Mouse (Mus musculus) c-Kit-positive CD71-negative TER-119-negative erythroid progenitor cells, embryonic 14.5 days (primary cell): ENCODE measurements around the gene Clec3a.
A peak's percentile ranks its signal among the peaks of the same experiment; 100 is the strongest.

ENCODE experiments used
- DNase-seq: peaks from one replicate; pipeline ENCODE4 v3.0.0-alpha.2; 2013; ENCODE audit warnings: low read depth

Gene Clec3a

DNA sequence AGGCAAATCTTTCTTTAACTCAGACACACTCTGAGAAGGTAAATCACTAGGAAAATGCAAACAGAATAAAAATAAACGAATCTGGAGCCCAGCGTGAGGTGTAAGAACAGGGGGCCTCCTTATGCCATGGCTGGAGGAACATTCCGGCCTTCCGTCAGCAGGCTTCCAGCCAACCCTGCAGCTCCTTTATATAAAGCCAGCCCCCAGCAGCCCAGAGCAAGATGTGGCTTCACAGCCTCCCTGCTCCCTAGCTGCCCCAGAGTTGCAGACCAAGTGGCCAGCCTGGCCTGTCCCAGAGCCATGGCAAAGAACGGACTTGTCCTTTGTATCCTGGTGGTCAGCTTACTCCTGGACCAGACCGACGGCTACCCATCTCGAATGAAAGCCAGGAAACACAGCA is at the start of gene Clec3a:
TSS of gene Clec3a (plus strand) at position 301 of the 400 bp plus-strand sequence.
- DNase-seq: no peak

GRCm38 (mm10) chr8:114369038-114369976 is 48.6 kb upstream of the Clec3a start:
- DNase-seq: peak; percentile 51

- no peak for DNase-seq
Observed at GRCm38 (mm10) chr8:114374390-114374789, 43.5 kb upstream of the Clec3a start.

DNA sequence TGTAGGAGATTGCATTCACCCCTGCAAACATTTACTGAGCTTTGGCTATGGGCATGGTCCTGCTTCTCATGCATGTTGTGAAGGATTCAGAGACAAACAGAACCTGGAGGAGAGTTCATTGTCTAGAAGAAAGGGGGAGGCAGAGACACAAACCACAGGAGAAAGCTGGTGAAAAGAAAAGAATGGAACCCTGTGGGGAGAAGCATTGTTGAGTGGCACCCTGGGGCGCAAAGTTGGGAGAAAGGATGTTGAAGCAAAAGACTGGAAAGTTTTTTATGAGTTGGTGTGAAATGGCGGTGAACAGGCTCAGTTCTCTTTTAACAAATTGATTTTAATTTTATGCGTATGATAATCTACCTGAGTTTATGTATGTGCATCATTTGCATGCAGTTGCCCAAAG is 33.7 kb upstream of the Clec3a start:
- no peak for DNase-seq

GRCm38 (mm10) chr8:114387494-114387893 is 30.4 kb upstream of the Clec3a start:
- no peak for DNase-seq

GRCm38 (mm10) chr8:114390465-114391254 is 27.2 kb upstream of the Clec3a start:
- DNase-seq: no peak

- DNase-seq: no peak
Observed at GRCm38 (mm10) chr8:114398326-114398725, 19.6 kb upstream of the Clec3a start.

GRCm38 (mm10) chr8:114399273-114399672 is 18.6 kb upstream of the Clec3a start:
- DNase-seq: no peak

DNA sequence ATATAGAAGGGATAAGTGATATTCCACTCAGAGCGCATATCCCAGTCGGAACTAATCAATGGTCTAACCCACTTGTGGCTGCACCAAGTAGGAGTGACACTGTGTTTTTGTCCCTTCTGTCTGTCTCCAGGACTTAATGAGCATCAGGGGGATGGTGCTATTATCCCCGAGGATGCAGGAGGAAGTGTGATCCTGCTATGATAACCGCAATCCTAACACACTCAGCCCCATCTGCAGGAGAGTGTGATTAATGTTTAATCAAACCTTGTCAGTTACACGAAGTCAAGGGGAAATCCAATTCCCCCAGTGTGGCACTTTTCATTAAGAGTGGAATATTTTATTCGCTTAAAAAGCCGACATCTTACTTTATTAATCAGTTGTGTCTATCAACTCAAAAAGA is 16.2 kb upstream of the Clec3a start:
- DNase-seq: no peak

DNA sequence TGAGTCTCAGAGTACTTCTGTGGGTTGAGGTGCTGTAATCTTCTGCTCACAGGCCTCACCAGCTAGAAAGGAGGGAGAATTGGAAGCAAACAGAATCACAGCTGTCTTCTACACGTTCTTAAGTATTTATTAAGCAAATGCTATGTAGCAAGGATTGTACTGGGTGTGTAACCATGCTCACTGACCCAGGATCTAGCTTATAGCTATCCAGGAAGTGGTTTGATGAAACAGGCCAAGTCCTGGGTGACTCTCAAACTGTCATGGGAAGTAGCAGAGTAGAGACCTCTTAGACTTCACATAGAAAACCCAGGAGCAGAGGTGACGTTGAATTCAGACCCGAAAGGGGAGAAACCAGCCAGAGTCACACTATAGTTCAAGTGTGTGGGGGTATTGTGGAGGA is 6.5 kb upstream of the Clec3a start:
- no peak for DNase-seq

- no peak for DNase-seq
Observed at GRCm38 (mm10) chr8:114418486-114418885, 600 bp downstream of the Clec3a start.

- DNase-seq: no peak
Observed at GRCm38 (mm10) chr8:114418904-114419303, 1.0 kb downstream of the Clec3a start.

- DNase-seq: no peak
Observed at GRCm38 (mm10) chr8:114421544-114421943, 3.7 kb downstream of the Clec3a start.

- DNase-seq: peak; percentile 66
Observed at GRCm38 (mm10) chr8:114438236-114438635, 20.4 kb downstream of the Clec3a start.

GRCm38 (mm10) chr8:114439334-114440204 is 21.7 kb downstream of the Clec3a start, which contains the start of gene Wwox:
Gene Wwox (plus strand): TSS chr8:114439655.
- peak; percentile 86 for DNase-seq

DNA sequence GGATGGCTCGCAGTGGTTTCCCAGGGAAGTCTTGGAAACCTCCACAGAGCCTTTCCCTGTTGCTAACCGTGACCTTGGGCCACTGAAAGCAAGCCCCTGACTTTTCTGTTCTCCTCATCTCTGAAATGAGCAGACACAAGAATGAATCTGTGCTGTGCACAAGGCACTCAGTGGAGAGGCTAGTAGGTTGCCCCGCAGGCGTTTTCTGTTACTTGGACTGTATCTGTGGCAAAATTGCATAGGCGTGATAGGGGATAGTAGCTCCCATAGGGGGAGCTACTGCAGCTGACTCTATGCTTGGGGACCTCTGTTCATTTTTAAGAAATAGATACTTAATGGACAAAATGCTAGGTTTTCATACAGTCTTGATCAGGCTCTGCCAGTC is 22.3 kb downstream of the Clec3a start:
- DNase-seq: no peak

DNA sequence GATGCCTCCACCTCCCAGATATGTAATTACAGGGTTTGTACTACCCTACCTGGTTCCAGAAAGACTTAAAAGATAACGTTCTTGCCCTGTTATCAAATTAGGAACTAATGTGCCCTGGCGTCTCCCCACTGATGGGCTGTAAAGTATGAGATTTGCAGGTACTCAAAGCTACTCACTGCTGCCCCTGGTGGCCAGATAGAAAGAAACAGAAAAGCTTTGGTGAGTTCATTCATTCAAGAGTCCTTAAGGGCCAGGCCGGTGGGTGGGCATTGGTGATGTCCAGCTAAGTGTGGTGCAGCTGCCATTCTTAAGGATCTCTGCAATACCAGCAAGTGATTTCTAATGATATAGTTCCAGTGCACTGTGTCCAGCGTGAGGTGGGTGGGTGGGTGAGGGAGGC is 23.7 kb downstream of the Clec3a start:
- DNase-seq: peak; percentile 63

- DNase-seq: no peak
Observed at GRCm38 (mm10) chr8:114446884-114447283, 29.0 kb downstream of the Clec3a start.

- DNase-seq: no peak
Observed at GRCm38 (mm10) chr8:114452278-114452677, 34.4 kb downstream of the Clec3a start.

DNA sequence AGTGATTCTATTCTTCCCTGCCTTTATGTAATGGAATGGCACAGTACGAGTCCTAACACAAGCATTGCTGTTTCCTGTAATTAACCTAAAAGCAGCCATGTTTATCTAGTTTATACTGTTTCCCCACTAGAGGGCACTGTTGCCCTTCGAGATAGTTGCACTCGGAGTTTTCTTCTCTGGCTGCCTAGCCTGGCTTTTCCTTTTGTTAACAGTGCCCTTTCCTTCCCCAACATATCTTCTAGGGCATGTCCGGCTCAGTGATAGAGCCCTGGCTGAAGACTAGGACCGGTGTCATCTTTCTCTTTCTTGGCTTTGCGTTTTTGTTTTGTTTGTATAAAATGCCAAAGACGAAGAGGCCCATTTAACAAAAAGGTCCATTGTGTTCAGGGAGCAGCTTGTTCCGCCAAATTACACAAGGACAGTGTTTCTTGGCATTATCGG is 34.9 kb downstream of the Clec3a start:
- peak; percentile 53 for DNase-seq

- no peak for DNase-seq
Observed at GRCm38 (mm10) chr8:114455302-114455701, 37.4 kb downstream of the Clec3a start.

DNA sequence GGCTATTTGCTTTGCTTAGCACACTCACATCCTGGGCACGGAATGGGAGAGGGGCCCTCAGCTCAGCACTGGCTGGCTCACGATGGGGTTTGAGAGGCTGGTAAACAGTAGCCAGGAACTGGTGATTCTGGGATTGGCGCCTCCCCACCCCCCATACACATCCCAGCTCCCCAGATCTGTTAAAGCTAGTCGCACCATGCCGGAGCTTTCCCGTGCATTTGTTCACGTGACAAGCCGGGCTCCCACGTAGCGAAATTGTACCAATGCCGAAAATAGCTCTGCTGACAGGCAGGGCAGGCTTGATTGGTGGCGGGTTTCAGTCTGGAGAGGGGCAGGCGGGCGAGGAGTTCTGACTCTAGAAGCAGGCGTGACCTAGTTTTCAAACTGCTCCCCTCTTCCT is 38.1 kb downstream of the Clec3a start:
- DNase-seq: no peak
